Mouse (Mus musculus): ENCODE results near the gene Nptx2.

Nptx2 gene

DNA sequence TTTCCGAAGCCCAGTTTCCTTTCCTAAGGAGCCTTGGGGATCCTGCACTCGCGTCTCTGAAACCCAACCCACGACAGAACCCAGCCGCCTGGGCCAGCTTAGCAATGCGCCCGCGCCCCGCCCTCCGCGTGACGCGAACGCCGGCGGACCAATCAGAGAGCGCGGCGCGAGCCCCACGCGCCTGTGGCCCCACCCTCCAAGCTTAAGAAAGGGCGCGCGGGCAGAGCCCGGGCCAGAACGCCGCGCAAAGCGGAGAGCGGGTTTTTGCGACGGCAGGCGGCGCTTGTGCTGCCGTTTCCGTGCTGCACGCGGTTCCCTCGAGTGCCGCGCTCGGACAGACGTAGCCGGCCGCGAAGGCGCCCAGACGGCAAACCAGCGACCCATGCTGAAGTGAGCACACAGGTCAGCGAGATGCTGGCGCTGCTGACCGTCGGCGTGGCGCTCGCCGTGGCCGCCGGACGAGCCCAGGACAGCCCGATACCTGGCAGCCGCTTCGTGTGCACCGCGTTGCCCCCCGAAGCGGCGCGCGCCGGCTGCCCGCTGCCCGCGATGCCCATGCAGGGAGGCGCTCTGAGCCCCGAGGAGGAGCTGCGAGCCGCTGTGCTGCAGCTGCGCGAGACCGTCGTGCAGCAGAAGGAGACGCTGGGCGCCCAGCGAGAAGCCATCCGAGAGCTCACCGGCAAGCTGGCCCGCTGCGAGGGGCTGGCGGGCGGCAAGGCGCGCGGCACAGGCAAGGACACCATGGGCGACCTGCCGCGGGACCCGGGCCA lies at the start of gene Nptx2:
Gene Nptx2 (plus strand): TSS at position 250 of the 770 bp plus-strand sequence.
- DNase-seq (ENCODE audit: low spot score in 2 of 2) = peak; percentile 70 to 79

DNA sequence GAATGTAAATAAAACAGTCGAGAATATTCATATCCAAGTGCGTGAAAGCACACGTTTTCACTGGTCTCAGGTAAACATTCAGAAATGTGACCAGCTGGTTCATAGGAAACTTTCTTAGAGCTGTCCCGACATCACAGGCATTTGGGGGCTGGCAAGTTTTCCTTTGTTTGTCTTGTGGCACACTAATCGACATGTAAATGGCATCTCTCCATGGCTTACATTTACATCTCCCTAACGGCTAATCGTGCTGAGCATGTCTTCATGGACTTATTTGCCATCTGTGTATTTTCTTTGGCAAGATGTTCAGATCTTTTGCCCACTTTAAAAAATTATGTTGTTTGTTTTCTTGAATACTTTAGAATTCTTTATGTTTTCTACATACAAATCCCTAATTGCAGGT lies 49.2 kb upstream of the Nptx2 start:
- no peak for DNase-seq (ENCODE audit: low spot score in 2 of 2)

GRCm38 (mm10) chr5:144504239-144504638 lies 41.5 kb upstream of the Nptx2 start:
- DNase-seq (ENCODE audit: low spot score in 2 of 2) = no peak

- no peak for DNase-seq (ENCODE audit: low spot score in 2 of 2)
Measured at GRCm38 (mm10) chr5:144505731-144506130, 40.0 kb upstream of the Nptx2 start.

DNA sequence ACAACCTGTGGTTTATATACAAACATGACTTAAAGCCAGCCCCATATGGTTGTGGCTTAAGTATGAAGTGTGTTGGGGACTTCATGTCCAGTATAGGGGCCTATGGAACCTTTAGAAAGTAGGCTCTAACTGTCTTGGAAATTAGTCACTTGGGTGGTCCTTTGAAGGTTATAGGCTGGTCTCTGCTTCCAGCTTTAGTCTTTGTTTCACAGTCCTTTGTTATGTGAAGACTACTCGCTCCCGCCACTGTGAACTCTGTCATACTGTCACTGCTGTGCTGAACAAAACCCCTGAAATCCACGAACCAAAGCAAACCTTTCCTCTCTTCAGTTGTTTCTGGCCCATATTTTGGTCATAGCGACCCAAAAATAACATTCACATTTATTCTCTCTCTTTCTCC lies 39.5 kb upstream of the Nptx2 start:
- DNase-seq (ENCODE audit: low spot score in 2 of 2) = no peak

- no peak for DNase-seq (ENCODE audit: low spot score in 2 of 2)
Measured at GRCm38 (mm10) chr5:144506689-144507552, 38.8 kb upstream of the Nptx2 start.

DNA sequence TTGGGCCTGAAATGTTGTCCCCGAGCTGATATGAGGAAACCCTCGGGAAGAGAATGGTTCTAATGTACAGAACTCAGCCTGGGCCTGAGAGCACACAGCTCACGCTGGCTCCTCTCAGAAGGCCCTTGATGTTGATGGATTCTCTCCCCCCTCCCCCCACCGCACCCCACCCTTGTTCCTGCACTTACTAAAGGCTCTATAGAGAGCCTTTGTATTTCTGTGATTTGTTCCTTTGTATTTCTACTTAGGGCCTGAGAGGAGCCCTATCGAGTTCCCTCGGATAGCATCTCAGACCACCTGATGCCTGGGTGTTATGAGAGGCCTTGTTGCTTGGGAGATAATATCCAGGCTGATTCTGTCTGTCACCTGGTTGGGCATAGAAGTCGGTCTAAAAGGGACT lies 36.3 kb upstream of the Nptx2 start:
- DNase-seq (ENCODE audit: low spot score in 2 of 2) = no peak

DNA sequence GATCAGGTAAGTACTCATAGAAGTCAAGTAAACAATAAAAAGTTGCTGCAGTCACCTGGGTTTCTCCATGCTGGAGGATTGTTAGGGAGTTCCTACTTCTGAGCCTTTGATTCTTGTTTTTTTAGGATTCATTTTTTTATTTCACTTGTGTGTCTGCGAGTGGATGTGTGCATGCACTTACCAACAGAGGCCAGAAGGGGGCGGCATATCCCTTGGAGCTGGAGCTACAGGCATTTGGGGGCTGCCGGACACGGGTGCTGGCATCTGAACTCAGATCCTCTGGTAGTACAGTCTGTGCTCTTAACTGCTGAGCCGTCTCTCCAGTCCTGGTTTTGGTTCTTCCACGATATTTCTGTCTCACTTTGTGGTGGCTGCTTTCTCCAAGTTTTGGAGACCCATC lies 31.0 kb upstream of the Nptx2 start:
- DNase-seq (ENCODE audit: low spot score in 2 of 2) = no peak

DNA sequence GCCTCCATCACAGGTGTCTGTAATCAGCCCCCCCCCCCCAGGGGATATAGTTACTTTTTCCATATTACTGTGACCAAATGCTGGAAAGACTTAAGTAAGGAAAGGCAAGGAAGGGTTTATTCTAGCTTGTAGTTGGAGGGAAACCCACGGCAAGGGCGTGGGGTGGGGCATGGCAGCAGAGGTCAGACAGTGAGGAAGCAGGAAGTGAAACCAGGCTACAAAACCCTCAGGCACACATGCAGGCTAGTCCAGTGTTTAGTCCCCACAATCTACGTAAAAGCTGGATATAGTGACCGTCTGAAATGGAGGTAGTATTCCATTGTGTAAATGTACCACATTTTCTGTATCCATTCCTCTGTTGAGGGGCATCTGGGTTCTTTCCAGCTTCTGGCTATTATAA lies 30.5 kb upstream of the Nptx2 start:
- DNase-seq (ENCODE audit: low spot score in 2 of 2) = no peak

DNA sequence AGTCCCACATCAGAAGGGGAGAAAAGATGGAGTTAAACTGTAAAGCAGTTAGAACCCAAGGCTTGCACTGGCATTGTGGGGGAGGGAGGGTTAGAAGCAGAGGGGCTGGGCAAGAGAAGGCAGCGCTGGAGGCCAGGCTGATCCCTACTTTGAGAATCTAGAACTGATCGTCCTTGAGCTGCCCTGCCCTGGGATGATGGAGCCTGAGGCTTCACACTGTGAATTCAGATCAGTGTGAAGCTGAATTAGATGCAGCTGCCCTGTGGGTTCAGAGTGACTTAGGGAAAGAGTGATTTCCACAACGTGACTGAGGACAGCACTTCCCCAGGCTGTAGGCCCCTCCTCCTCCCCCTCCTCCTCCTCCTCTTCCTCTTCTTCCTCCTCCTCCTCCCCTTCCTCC lies 25.6 kb upstream of the Nptx2 start:
- no peak for DNase-seq (ENCODE audit: low spot score in 2 of 2)

GRCm38 (mm10) chr5:144524774-144525173 lies 20.9 kb upstream of the Nptx2 start:
- no peak for DNase-seq (ENCODE audit: low spot score in 2 of 2)

GRCm38 (mm10) chr5:144529123-144529522 lies 16.6 kb upstream of the Nptx2 start:
- no peak for DNase-seq (ENCODE audit: low spot score in 2 of 2)

GRCm38 (mm10) chr5:144542711-144543308 lies 2.9 kb upstream of the Nptx2 start:
- DNase-seq (ENCODE audit: low spot score in 2 of 2) = no peak

DNA sequence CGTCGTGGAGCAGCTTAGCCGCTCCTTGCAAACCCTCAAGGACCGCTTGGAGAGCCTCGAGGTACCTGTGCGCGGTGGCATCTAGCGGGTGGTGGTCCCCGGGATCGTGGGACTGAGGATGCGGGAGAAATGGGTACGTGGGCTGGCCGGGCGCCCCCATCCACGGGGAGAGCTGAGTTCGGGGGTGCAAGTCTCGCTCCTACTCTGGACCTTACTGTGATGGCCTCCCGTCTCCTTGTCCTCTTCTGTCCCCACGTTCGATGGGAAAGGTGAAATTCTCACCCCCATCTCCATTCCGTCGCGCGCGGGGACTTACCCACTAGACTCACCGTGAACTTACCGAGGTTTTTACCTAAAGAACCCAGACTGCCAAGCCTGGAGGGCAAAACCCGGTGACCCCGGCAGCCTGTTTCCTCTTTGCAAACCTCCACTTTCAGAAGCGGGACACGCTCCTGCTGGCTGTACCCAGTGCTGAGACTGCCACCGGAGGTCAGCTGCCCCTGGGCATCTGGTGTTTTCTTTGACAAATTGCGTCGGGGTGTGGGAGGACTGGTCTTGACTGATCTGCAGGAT lies 807 bp downstream of the Nptx2 start:
- DNase-seq (ENCODE audit: low spot score in 2 of 2) = no peak

DNA sequence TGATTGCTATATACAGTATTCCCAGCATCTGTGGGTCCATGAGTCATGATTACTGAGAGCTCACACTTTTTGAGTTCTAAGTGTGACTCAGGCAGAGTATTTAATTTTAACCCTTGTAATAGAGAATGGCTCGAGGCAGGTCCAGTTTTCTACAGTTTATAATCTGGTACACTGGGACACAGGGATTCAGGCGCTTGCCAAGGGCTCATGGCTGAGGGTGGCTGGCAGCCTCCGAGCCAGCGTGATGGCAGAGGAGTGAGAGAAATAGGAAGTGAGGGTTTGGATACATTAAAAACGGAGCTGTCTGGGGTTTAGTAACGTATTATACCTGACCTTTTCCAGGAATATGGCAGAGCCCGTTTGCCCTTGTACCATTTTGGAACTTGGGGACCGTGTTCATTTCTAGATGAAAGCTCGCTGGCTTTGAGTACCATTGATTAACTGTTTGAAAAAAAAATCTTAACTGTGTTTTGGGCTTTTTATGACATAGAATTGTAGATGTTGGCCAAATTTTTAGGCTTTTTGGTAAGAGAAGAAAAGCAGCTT lies 1.7 kb downstream of the Nptx2 start:
- no peak for DNase-seq (ENCODE audit: low spot score in 2 of 2)

DNA sequence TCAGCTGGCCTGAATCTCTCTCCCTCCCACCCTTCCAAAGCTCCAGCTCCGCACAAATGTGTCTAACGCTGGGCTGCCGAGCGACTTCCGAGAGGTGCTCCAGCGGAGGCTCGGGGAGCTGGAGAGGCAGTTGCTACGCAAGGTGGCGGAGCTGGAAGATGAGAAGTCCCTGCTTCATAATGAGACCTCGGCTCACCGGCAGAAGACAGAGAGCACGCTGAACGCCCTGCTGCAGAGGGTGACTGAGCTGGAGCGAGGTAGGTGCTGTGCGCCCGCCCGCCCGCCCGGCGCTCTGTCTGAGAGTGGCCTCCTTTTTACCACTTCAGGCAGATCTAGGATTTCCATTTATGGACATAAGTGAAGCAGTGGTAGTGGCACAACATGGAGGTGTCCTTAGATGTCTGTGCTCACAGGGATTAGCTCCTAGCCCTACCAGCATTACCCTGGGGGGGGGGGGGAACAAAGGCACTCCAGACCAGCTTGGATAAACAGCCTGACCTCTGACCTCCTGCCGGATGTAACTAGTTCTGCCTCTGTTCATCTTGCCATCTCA lies 2.5 kb downstream of the Nptx2 start:
- DNase-seq (ENCODE audit: low spot score in 2 of 2) = no peak

GRCm38 (mm10) chr5:144550003-144550402 lies 4.3 kb downstream of the Nptx2 start:
- DNase-seq (ENCODE audit: low spot score in 2 of 2) = no peak

GRCm38 (mm10) chr5:144550622-144551137 lies 5.0 kb downstream of the Nptx2 start:
- DNase-seq (ENCODE audit: low spot score in 2 of 2) = no peak

DNA sequence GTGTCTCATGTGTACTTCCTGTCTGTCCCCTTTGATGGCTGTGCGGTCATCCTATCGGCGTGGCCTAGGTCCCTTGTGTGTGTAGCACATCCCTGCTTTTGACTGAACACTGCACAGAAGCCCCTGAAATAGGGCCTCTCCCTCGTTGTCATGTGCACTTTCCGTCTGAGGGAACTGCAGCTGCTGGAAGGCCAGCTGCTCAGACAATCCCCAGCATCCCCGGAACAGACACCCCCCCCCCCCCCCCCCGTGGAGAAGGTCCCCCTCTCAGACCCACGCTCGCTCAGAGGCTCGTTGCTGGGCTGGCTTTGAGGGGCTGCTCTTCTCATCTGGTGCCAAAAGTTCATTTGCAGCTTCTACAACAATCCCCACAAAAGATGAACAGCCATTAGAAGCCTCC lies 11.0 kb downstream of the Nptx2 start:
- no peak for DNase-seq (ENCODE audit: low spot score in 2 of 2)

DNA sequence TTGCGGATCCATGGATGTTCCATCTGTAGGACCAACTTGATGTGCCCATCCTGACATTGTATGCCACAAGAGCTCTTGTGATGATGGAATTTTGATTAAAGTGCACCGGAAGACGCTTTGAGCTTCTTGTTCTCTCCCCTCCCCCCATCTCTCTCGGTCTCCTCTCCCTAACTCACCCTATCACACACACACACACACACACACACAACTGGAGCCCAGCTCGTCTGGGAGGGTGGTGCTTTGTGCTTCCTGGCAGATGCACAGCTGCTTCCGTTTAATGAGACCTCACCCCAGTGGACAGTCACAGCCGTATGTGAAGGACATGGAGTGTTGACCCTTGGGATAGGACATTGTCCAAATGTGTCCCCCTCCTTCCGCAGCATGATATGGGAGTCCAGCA lies 11.7 kb downstream of the Nptx2 start:
- DNase-seq (ENCODE audit: low spot score in 2 of 2) = no peak

- DNase-seq (ENCODE audit: low spot score in 2 of 2) = no peak
Measured at GRCm38 (mm10) chr5:144558481-144558880, 12.8 kb downstream of the Nptx2 start.
